Mouse (Mus musculus) spleen, adult 10 weeks (tissue): Measurements from ENCODE around the gene Ick. TPM values are rescaled to one million over a fixed set of nuclear protein-coding genes. Genes with fewer than 3 reads are reported as not detected.

Experiments used
- polyA plus RNA-seq: library from polyadenylated mRNA; stranded (reverse); fragments of 350-450 nt; fragmentation: Illumina TruSeq; extraction: RNeasy Lipid Tissue Mini Kit (QIAGEN cat#74804); gene quantifications from one replicate; pipeline ENCODE4 v1.2.3, GENCODE M21; 2015; ENCODE audit warnings: low replicate concordance; ENCODE audit not compliant: insufficient read depth

The Ick gene
- polyA plus RNA-seq: 9.6 TPM

GRCm38 (mm10) chr9:78108796-78109239 lies at the start of gene Ick, which contains the start of gene Fbxo9:
Ick (plus strand) TSS chr9:78109192.
Fbxo9 (minus strand) TSS chr9:78109065.

GRCm38 (mm10) chr9:78182474-78182873 lies 73.5 kb downstream of the Ick start, which contains the start of gene Gsta4:
Gsta4 (plus strand) TSS chr9:78182774.

Other genes starting within 250 kb of the Ick start
- gene Elovl5, start 191.8 kb upstream of the Ick start, polyA plus RNA-seq: 103 TPM
- gene Gcm1, start 57.3 kb upstream of the Ick start, polyA plus RNA-seq: not detected
- 73.0 TPM for gene Fbxo9, start 127 bp upstream of the Ick start, polyA plus RNA-seq
- 12.8 TPM for gene Gsta4, start 73.6 kb downstream of the Ick start, polyA plus RNA-seq
- not detected for gene Gsta1, start 121.5 kb downstream of the Ick start, polyA plus RNA-seq
- gene Gm3776, start 147.9 kb downstream of the Ick start, polyA plus RNA-seq: not detected
- gene Gm10639, start 180.7 kb downstream of the Ick start, polyA plus RNA-seq: not detected
- not detected for gene Omt2a, start 205.6 kb downstream of the Ick start, polyA plus RNA-seq
- gene Omt2b, start 218.4 kb downstream of the Ick start, polyA plus RNA-seq: not detected
- gene Gsta2, start 246.6 kb downstream of the Ick start, polyA plus RNA-seq: not detected